Mouse (Mus musculus): ENCODE measurements around the gene Phactr2. TPM values are rescaled to one million over a fixed set of nuclear protein-coding genes. Genes with fewer than 3 reads are reported as not detected.
"Not testable (repeated sequence)": the region's sequence is repeated elsewhere in the genome, so short reads cannot be mapped to it uniquely, and the experiment has no call there.

The Phactr2 gene
- polyA plus RNA-seq, 1 experiment from 2014 or later = 7.5 TPM

DNA sequence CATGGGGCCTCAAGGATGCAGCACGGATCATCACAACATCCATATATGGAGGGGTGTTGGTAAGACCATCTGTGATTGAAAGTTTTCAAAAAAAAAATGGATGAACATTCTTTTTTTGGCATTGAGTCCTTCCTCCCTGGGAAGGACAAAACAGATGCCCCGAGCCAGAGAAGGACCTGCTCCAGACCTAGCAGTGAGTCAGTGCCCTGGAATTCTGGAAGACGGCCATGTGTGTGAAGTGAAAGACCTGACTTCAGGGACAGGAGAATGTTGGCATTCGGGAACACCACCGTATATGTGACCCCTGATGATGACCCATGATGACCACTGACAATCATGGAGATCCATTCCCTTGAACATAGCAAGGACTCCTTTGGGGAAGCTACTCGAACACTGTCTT lies 15.5 kb upstream of the Phactr2 start:
- H3K4me3 ChIP-seq (ENCODE audit: low read depth, low read length) = no peak overlapping the region
- H3K27me3 ChIP-seq (ENCODE audit: control insufficient read depth, insufficient read depth, low read length) = no peaks in the 10 kb centered on the region
- H3K9me3 ChIP-seq (ENCODE audit: control insufficient read depth, low read length) = no peaks in the 10 kb centered on the region
- H3K36me3 ChIP-seq (ENCODE audit: control insufficient read depth, insufficient read depth, low read length) = no peaks in the 10 kb centered on the region
- H3K4me2 ChIP-seq (ENCODE audit: low read depth, low read length) = no peak overlapping the region
- H3K4me1 ChIP-seq (ENCODE audit: control insufficient read depth, insufficient read depth, low read length) = no peaks in the 10 kb centered on the region
- no peak overlapping the region for H3K9ac ChIP-seq (replicated peaks; ENCODE audit: low read depth, low read length)
- 90% methylated on average over 6 of the region's 6 CpGs for whole genome bisulfite sequencing
- ATAC-seq (ENCODE audit: low read depth) = no peak
- no peak overlapping the region for H3K27ac ChIP-seq (ENCODE audit: low read depth, low read length)

DNA sequence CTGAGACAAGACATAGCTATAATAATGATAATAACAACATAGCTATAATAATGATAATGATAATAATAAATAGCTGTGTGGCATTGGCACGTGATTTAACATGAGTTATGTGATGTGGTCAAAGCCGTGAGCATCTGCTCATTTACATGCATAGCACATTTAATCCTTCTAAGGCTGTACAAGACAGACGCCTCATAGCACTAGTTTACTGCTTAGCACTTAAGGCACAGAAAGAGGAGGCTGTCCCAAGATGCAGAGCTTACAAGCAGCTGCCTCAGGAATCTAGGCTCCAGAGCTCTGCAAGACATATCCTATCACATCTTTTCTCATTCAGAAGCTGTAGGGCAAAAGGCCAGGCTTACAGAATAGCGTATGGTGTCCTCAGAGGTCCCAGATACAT lies 11.7 kb upstream of the Phactr2 start:
- no peak overlapping the region for H3K27ac ChIP-seq (ENCODE audit: low read depth, low read length)
- ATAC-seq (ENCODE audit: low read depth) = peak; percentile 63; the same call in 1 of the 2 replicates
- no peak overlapping the region for H3K4me2 ChIP-seq (ENCODE audit: low read depth, low read length)
- 44% methylated on average over 4 of the region's 4 CpGs for WGBS
- no peaks in the 10 kb centered on the region for H3K4me1 ChIP-seq (ENCODE audit: control insufficient read depth, insufficient read depth, low read length)
- no peaks in the 10 kb centered on the region for H3K36me3 ChIP-seq (ENCODE audit: control insufficient read depth, insufficient read depth, low read length)
- H3K4me3 ChIP-seq (ENCODE audit: low read depth, low read length) = no peak overlapping the region
- H3K9ac ChIP-seq (replicated peaks; ENCODE audit: low read depth, low read length) = no peak overlapping the region
- no peaks in the 10 kb centered on the region for H3K27me3 ChIP-seq (ENCODE audit: control insufficient read depth, insufficient read depth, low read length)
- no peaks in the 10 kb centered on the region for H3K9me3 ChIP-seq (ENCODE audit: control insufficient read depth, low read length)

- WGBS = 86% methylated on average over 6 of the region's 6 CpGs
- Histone ChIP-seq H3K9me3 (ENCODE audit: control insufficient read depth, low read length) (no peaks in the 10 kb centered on the region), H3K36me3 (ENCODE audit: control insufficient read depth, insufficient read depth, low read length) (no peaks in the 10 kb centered on the region), H3K27ac (ENCODE audit: low read depth, low read length) (no peak overlapping the region), H3K4me3 (ENCODE audit: low read depth, low read length) (no peak overlapping the region), H3K27me3 (ENCODE audit: control insufficient read depth, insufficient read depth, low read length) (0 out of 2 replicates have a peak, but pooled peaks cover 3% of the 10 kb centered on the region), H3K4me1 (ENCODE audit: control insufficient read depth, insufficient read depth, low read length) (peaks cover 4% of the 10 kb centered on the region; the same call in 1 of the 2 replicates), H3K9ac (replicated peaks; ENCODE audit: low read depth, low read length) (no peak overlapping the region), H3K4me2 (ENCODE audit: low read depth, low read length) (no peak overlapping the region)
- no peak for ATAC-seq (ENCODE audit: low read depth)
These were observed 5.1 kb upstream of the Phactr2 start for GRCm38 (mm10) chr10:13479341-13479740.

DNA sequence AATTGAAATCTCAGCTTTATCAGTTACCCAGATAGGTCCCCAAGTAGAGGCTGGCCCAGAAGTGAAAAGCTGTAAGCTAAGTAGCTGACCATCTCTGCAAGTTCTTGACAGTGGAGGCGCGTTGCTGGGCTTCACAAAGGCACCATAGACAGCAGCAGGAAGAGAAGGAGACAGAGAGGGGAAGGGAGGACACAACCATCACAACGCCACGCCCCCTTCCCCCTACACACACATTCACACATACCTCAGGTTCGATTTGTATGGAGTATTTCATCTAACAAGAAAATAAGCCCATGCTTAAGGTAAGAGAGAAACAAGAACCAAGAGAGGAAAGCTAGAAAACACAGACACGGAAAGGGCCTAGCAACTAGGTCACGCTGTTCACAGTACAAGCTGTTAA lies 909 bp upstream of the Phactr2 start:
- H3K9me3 ChIP-seq (ENCODE audit: control insufficient read depth, low read length) = no peaks in the 10 kb centered on the region
- 0 out of 2 replicates have a peak, but pooled peaks cover 3% of the 10 kb centered on the region for H3K27me3 ChIP-seq (ENCODE audit: control insufficient read depth, insufficient read depth, low read length)
- 31% methylated on average over 7 of the region's 7 CpGs for WGBS
- peak overlapping the region; percentile 100; the same call in 1 of the 2 replicates for H3K4me2 ChIP-seq (ENCODE audit: low read depth, low read length)
- H3K4me3 ChIP-seq (ENCODE audit: low read depth, low read length) = no peak overlapping the region
- ATAC-seq (ENCODE audit: low read depth) = no peak
- peaks cover 7% of the 10 kb centered on the region; the same call in 1 of the 2 replicates for H3K4me1 ChIP-seq (ENCODE audit: control insufficient read depth, insufficient read depth, low read length)
- H3K27ac ChIP-seq (ENCODE audit: low read depth, low read length) = no peak overlapping the region
- no peak overlapping the region for H3K9ac ChIP-seq (replicated peaks; ENCODE audit: low read depth, low read length)
- no peaks in the 10 kb centered on the region for H3K36me3 ChIP-seq (ENCODE audit: control insufficient read depth, insufficient read depth, low read length)

- Histone ChIP-seq H3K27me3 (ENCODE audit: control insufficient read depth, insufficient read depth, low read length) (0 out of 2 replicates have a peak, but pooled peaks cover 3% of the 10 kb centered on the region), H3K36me3 (ENCODE audit: control insufficient read depth, insufficient read depth, low read length) (no peaks in the 10 kb centered on the region), H3K4me1 (ENCODE audit: control insufficient read depth, insufficient read depth, low read length) (peaks cover 7% of the 10 kb centered on the region; the same call in 1 of the 2 replicates), H3K9me3 (ENCODE audit: control insufficient read depth, low read length) (no peaks in the 10 kb centered on the region), H3K9ac (replicated peaks; ENCODE audit: low read depth, low read length) (peak overlapping the region; percentile 65; the same call in 1 of the 2 replicates), H3K4me2 (ENCODE audit: low read depth, low read length) (peak overlapping the region; percentile 100), H3K4me3 (ENCODE audit: low read depth, low read length) (peak overlapping the region; percentile 68), H3K27ac (ENCODE audit: low read depth, low read length) (no peak overlapping the region)
- 6% methylated on average over 10 of the region's 10 CpGs for WGBS
- ATAC-seq (ENCODE audit: low read depth) = no peak
These were observed 350 bp upstream of the Phactr2 start for GRCm38 (mm10) chr10:13474568-13474955.

DNA sequence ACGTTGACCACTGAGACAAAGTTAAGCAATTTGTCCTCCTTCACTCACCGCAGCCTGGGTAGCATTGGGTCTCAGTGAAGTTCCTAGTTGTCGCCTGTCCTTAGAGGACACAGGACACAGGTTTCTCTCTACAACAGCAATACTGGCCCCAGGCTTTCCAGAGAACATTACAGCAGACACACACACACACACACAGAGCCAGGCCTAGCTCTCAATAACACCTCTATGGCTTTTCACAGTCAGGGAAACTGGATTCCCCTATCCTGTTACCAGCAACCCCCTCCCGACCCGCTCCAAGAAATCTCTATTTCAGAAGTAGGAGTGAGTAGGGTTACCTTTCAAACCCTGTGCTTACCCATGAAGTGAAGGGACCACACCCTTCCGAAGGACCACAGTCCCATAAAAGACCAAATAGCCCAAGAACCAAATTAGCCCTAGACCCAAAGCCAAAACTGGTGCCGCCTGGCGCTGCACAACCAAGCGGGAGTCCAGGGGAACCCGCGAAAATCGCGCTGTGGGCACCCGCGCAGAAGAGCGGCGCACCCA lies 852 bp downstream of the Phactr2 start:
- Histone ChIP-seq H3K27me3 (ENCODE audit: control insufficient read depth, insufficient read depth, low read length) (0 out of 2 replicates have a peak, but pooled peaks cover 3% of the 10 kb centered on the region), H3K4me2 (ENCODE audit: low read depth, low read length) (peak overlapping the region; percentile 100), H3K9ac (replicated peaks; ENCODE audit: low read depth, low read length) (peak overlapping the region; percentile 65; the same call in 1 of the 2 replicates), H3K4me3 (ENCODE audit: low read depth, low read length) (peak overlapping the region; percentile 68), H3K4me1 (ENCODE audit: control insufficient read depth, insufficient read depth, low read length) (peaks cover 7% of the 10 kb centered on the region; the same call in 1 of the 2 replicates), H3K36me3 (ENCODE audit: control insufficient read depth, insufficient read depth, low read length) (no peaks in the 10 kb centered on the region), H3K9me3 (ENCODE audit: control insufficient read depth, low read length) (no peaks in the 10 kb centered on the region), H3K27ac (ENCODE audit: low read depth, low read length) (no peak overlapping the region)
- 16% methylated on average over 16 of the region's 17 CpGs for WGBS
- ATAC-seq (ENCODE audit: low read depth) = peak; percentile 30; the same call in 1 of the 2 replicates

GRCm38 (mm10) chr10:13470236-13470635 lies 4.0 kb downstream of the Phactr2 start:
- ATAC-seq (ENCODE audit: low read depth) = no peak
- H3K4me3 ChIP-seq (ENCODE audit: low read depth, low read length) = no peak overlapping the region
- H3K9ac ChIP-seq (replicated peaks; ENCODE audit: low read depth, low read length) = no peak overlapping the region
- H3K27ac ChIP-seq (ENCODE audit: low read depth, low read length) = no peak overlapping the region
- H3K4me1 ChIP-seq (ENCODE audit: control insufficient read depth, insufficient read depth, low read length) = peaks cover 7% of the 10 kb centered on the region; the same call in 1 of the 2 replicates
- H3K9me3 ChIP-seq (ENCODE audit: control insufficient read depth, low read length) = no peaks in the 10 kb centered on the region
- H3K27me3 ChIP-seq (ENCODE audit: control insufficient read depth, insufficient read depth, low read length) = 0 out of 2 replicates have a peak, but pooled peaks cover 3% of the 10 kb centered on the region
- WGBS = 89% methylated on average over 3 of the region's 3 CpGs
- H3K4me2 ChIP-seq (ENCODE audit: low read depth, low read length) = no peak overlapping the region
- H3K36me3 ChIP-seq (ENCODE audit: control insufficient read depth, insufficient read depth, low read length) = no peaks in the 10 kb centered on the region

DNA sequence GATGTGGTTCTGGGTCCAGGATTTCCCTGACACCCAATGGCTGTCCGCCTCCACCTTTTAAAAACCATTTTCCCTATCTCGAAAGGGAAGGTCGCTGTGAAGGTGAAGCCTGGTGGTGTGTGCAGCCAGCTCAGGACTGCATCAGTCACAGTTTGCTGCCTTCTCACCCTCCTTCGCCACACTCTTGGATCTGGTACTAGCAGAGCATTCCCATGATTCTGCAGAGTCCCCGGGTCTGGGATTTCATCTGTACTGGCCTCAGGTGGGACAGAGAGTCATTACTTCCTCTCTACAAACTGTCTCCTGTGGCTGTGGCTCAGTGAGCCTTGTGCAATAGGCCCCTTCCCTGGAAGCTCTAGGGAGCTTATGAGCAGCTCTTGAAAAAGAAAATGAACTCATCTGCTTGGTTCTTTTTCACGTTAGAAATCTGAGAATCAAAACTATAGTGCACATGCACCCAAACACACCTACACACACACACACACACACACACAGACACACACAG lies 6.1 kb downstream of the Phactr2 start:
- H3K9ac ChIP-seq (replicated peaks; ENCODE audit: low read depth, low read length); H3K4me2 ChIP-seq (ENCODE audit: low read depth, low read length); H3K9me3 ChIP-seq (ENCODE audit: control insufficient read depth, low read length); H3K36me3 ChIP-seq (ENCODE audit: control insufficient read depth, insufficient read depth, low read length); H3K27ac ChIP-seq (ENCODE audit: low read depth, low read length); H3K4me3 ChIP-seq (ENCODE audit: low read depth, low read length); ATAC-seq (ENCODE audit: low read depth); H3K4me1 ChIP-seq (ENCODE audit: control insufficient read depth, insufficient read depth, low read length); H3K27me3 ChIP-seq (ENCODE audit: control insufficient read depth, insufficient read depth, low read length): not testable (repeated sequence)
- WGBS = 88% methylated on average over 6 of the region's 6 CpGs

GRCm38 (mm10) chr10:13466925-13467324 lies 7.3 kb downstream of the Phactr2 start:
- H3K27ac ChIP-seq (ENCODE audit: low read depth, low read length) = no peak overlapping the region
- no peaks in the 10 kb centered on the region for H3K36me3 ChIP-seq (ENCODE audit: control insufficient read depth, insufficient read depth, low read length)
- no peaks in the 10 kb centered on the region for H3K4me1 ChIP-seq (ENCODE audit: control insufficient read depth, insufficient read depth, low read length)
- WGBS = 78% methylated on average over 5 of the region's 5 CpGs
- no peaks in the 10 kb centered on the region for H3K27me3 ChIP-seq (ENCODE audit: control insufficient read depth, insufficient read depth, low read length)
- no peak overlapping the region for H3K4me3 ChIP-seq (ENCODE audit: low read depth, low read length)
- H3K4me2 ChIP-seq (ENCODE audit: low read depth, low read length) = no peak overlapping the region
- H3K9me3 ChIP-seq (ENCODE audit: control insufficient read depth, low read length) = no peaks in the 10 kb centered on the region
- H3K9ac ChIP-seq (replicated peaks; ENCODE audit: low read depth, low read length) = no peak overlapping the region
- ATAC-seq (ENCODE audit: low read depth) = no peak

All from neural tube, embryonic 14.5 days (tissue).